Mouse (Mus musculus) MEL (cell line): ENCODE measurements around the gene Rora. TPM values are rescaled to one million over a fixed set of nuclear protein-coding genes. Genes with fewer than 3 reads are reported as not detected.

Experiments used
- DNase-seq: peaks from one replicate; pipeline ENCODE4 v3.0.0; 2011; ENCODE audit warnings: low read depth, low spot score
- H3K27ac ChIP-seq: 2 replicates; pipeline ENCODE4 v1.5.1; 2012; ENCODE audit warnings: low read depth, mild to moderate bottlenecking, control low read depth, low read length, moderate library complexity; ENCODE audit not compliant: control insufficient read depth
- H3K27me3 ChIP-seq, 2 experiments: fragments of 150-350 bp in 1 of 2; sonication (generic) in 1 of 2; 2 replicates each; pipeline ENCODE4 v1.6.1; 2012; ENCODE audit warnings: low read length in 2 of 2, mild to moderate bottlenecking in 2 of 2, improper control_type of control experiment in 1 of 2, moderate library complexity in 1 of 2; ENCODE audit not compliant: insufficient read depth in 2 of 2, control insufficient read depth in 1 of 2
- H3K36me3 ChIP-seq, 2 experiments: 2 replicates each; pipeline ENCODE4 v1.6.1; 2012 to 2014; ENCODE audit warnings: low read length in 2 of 2, improper control_type of control experiment in 1 of 2, inconsistent platforms in 1 of 2, mild to moderate bottlenecking in 1 of 2; ENCODE audit not compliant: insufficient read depth in 2 of 2, control insufficient read depth in 1 of 2
- H3K4me1 ChIP-seq, 2 experiments: fragments of 150-350 bp in 1 of 2; sonication (generic) in 1 of 2; 2 replicates each; pipeline ENCODE4 v1.6.1; 2012; ENCODE audit warnings: low read length in 2 of 2, improper control_type of control experiment in 1 of 2, mild to moderate bottlenecking in 1 of 2; ENCODE audit not compliant: insufficient read depth in 2 of 2, control insufficient read depth in 1 of 2
- H3K4me3 ChIP-seq, 2 experiments: fragments of 150-350 bp in 1 of 2; sonication (generic) in 1 of 2; 2 replicates each; pipeline ENCODE4 v1.5.1; 2012; ENCODE audit warnings: low read depth in 2 of 2, low read length in 2 of 2, mild to moderate bottlenecking in 2 of 2, moderate library complexity in 2 of 2, control low read depth in 1 of 2, improper control_type of control experiment in 1 of 2; ENCODE audit not compliant: control insufficient read depth in 1 of 2, insufficient read depth in 1 of 2
- H3K79me2 ChIP-seq: 2 replicates; pipeline ENCODE4 v1.6.1; 2012; ENCODE audit warnings: mild to moderate bottlenecking, low read length, moderate library complexity; ENCODE audit not compliant: control insufficient read depth, poor library complexity, insufficient read depth
- H3K9ac ChIP-seq: 2 replicates; pipeline ENCODE4 v1.6.1; 2012; ENCODE audit warnings: low read depth, mild to moderate bottlenecking, control low read depth, low read length, moderate library complexity; ENCODE audit not compliant: control insufficient read depth, poor library complexity, severe bottlenecking
- H3K9me3 ChIP-seq: fragments of 150-350 bp; sonication (generic); replicated peaks from 2 replicates; pipeline ENCODE4 v1.6.1; 2012; ENCODE audit warnings: mild to moderate bottlenecking, low read length, improper control_type of control experiment, moderate library complexity; ENCODE audit not compliant: insufficient read depth
- CHD1 ChIP-seq: IDR thresholded peaks from 2 replicates; pipeline ENCODE4 v1.6.1; 2012; ENCODE audit warnings: low read depth, mild to moderate bottlenecking, inconsistent platforms, low read length, improper control_type of control experiment
- CHD2 ChIP-seq: IDR thresholded peaks from 2 replicates; pipeline ENCODE4 v1.6.1; 2011; ENCODE audit warnings: low read length, improper control_type of control experiment
- CTCF ChIP-seq, 3 experiments: IDR thresholded peaks in 2 of 3; conservative IDR thresholded peaks in 1 of 3; 2 replicates each; pipeline ENCODE4 v1.5.1; 2011 to 2012; ENCODE audit warnings: low read length in 3 of 3, low read depth in 2 of 3, mild to moderate bottlenecking in 2 of 3, improper control_type of control experiment in 1 of 3, inconsistent platforms in 1 of 3, mixed read lengths in 1 of 3, moderate library complexity in 1 of 3; ENCODE audit not compliant: control insufficient read depth in 1 of 3, insufficient read depth in 1 of 3, poor library complexity in 1 of 3, severe bottlenecking in 1 of 3
- E2F4 ChIP-seq: IDR thresholded peaks from 2 replicates; pipeline ENCODE4 v1.6.1; 2011; ENCODE audit warnings: low read depth, low read length, improper control_type of control experiment, borderline replicate concordance
- ELF1 ChIP-seq: IDR thresholded peaks from 2 replicates; pipeline ENCODE4 v1.6.1; 2014; ENCODE audit warnings: low read depth, mild to moderate bottlenecking, inconsistent platforms, low read length, improper control_type of control experiment, moderate library complexity
- EP300 ChIP-seq, 2 experiments: IDR thresholded peaks; 2 replicates each; pipeline ENCODE4 v1.6.1; 2011; ENCODE audit warnings: improper control_type of control experiment in 2 of 2, low read length in 2 of 2, low read depth in 1 of 2, mild to moderate bottlenecking in 1 of 2
- ETS1 ChIP-seq: IDR thresholded peaks from 2 replicates; pipeline ENCODE4 v1.6.1; 2012; ENCODE audit warnings: low read depth, mild to moderate bottlenecking, inconsistent platforms, low read length, improper control_type of control experiment, moderate library complexity
- GATA1 ChIP-seq: IDR thresholded peaks from 2 replicates; pipeline ENCODE4 v1.6.1; 2011; ENCODE audit warnings: low read depth, low read length, improper control_type of control experiment
- HCFC1 ChIP-seq: IDR thresholded peaks from 2 replicates; pipeline ENCODE4 v1.6.1; 2012; ENCODE audit warnings: low read depth, mild to moderate bottlenecking, inconsistent platforms, low read length, improper control_type of control experiment, moderate library complexity
- JUND ChIP-seq: IDR thresholded peaks from 2 replicates; pipeline ENCODE4 v1.6.1; 2011; ENCODE audit warnings: low read depth, mild to moderate bottlenecking, improper control_type of control experiment, low read length
- KAT2A ChIP-seq: conservative IDR thresholded peaks from 2 replicates; pipeline ENCODE4 v1.6.1; 2012; ENCODE audit warnings: low read depth, low read length, improper control_type of control experiment, inconsistent platforms
- MAFK ChIP-seq: IDR thresholded peaks from 2 replicates; pipeline ENCODE4 v1.6.1; 2011; ENCODE audit warnings: low read depth, mild to moderate bottlenecking, low read length, improper control_type of control experiment, borderline replicate concordance
- MAX ChIP-seq: IDR thresholded peaks from 2 replicates; pipeline ENCODE4 v1.6.1; 2011; ENCODE audit warnings: low read length, improper control_type of control experiment
- MEF2A ChIP-seq: IDR thresholded peaks from 2 replicates; pipeline ENCODE4 v1.6.1; 2014; ENCODE audit warnings: low read depth, mild to moderate bottlenecking, inconsistent platforms, low read length, improper control_type of control experiment; ENCODE audit not compliant: poor library complexity, insufficient replicate concordance, severe bottlenecking; ENCODE audit errors: extremely low read depth
- MXI1 ChIP-seq: IDR thresholded peaks from 2 replicates; pipeline ENCODE4 v1.6.1; 2011; ENCODE audit warnings: mild to moderate bottlenecking, low read depth, low read length, improper control_type of control experiment
- MYC ChIP-seq: IDR thresholded peaks from 2 replicates; pipeline ENCODE4 v1.6.1; 2011; ENCODE audit warnings: low read depth, mild to moderate bottlenecking, low read length, improper control_type of control experiment, moderate library complexity
- POLR2AphosphoS5 ChIP-seq: IDR thresholded peaks from 2 replicates; pipeline ENCODE4 v1.6.1; 2012; ENCODE audit warnings: low read depth, borderline replicate concordance, mild to moderate bottlenecking, inconsistent platforms, low read length, moderate library complexity, mixed read lengths
- RAD21 ChIP-seq: IDR thresholded peaks from 2 replicates; pipeline ENCODE4 v1.6.1; 2011; ENCODE audit warnings: mild to moderate bottlenecking, low read depth, low read length, improper control_type of control experiment
- SIN3A ChIP-seq: IDR thresholded peaks from 2 replicates; pipeline ENCODE4 v1.6.1; 2012; ENCODE audit warnings: low read length, improper control_type of control experiment, inconsistent platforms
- SMC3 ChIP-seq: IDR thresholded peaks from 2 replicates; pipeline ENCODE4 v1.6.1; 2011; ENCODE audit warnings: low read depth, low read length, improper control_type of control experiment
- TAL1 ChIP-seq: IDR thresholded peaks from 2 replicates; pipeline ENCODE4 v1.6.1; 2012; ENCODE audit warnings: mild to moderate bottlenecking, inconsistent platforms, low read length, moderate library complexity, mixed read lengths
- TBP ChIP-seq: IDR thresholded peaks from 2 replicates; pipeline ENCODE4 v1.8.0; 2011; ENCODE audit warnings: low read depth, low read length, improper control_type of control experiment
- UBTF ChIP-seq: IDR thresholded peaks from 2 replicates; pipeline ENCODE4 v1.6.1; 2012; ENCODE audit warnings: low read depth, mild to moderate bottlenecking, inconsistent platforms, low read length, improper control_type of control experiment, moderate library complexity, borderline replicate concordance; ENCODE audit not compliant: insufficient read depth
- USF1 ChIP-seq: IDR thresholded peaks from 2 replicates; pipeline ENCODE4 v1.6.1; 2014; ENCODE audit warnings: low read depth, mild to moderate bottlenecking, inconsistent platforms, low read length, improper control_type of control experiment, moderate library complexity
- USF2 ChIP-seq, 2 experiments: IDR thresholded peaks; 2 replicates each; pipeline ENCODE4 v1.6.1; 2011 to 2012; ENCODE audit warnings: improper control_type of control experiment in 2 of 2, low read length in 2 of 2, borderline replicate concordance in 1 of 2, inconsistent platforms in 1 of 2, low read depth in 1 of 2, mild to moderate bottlenecking in 1 of 2; ENCODE audit not compliant: insufficient read depth in 1 of 2
- ZC3H11A ChIP-seq: IDR thresholded peaks from 2 replicates; pipeline ENCODE4 v1.6.1; 2012; ENCODE audit warnings: low read depth, mild to moderate bottlenecking, inconsistent platforms, low read length, improper control_type of control experiment
- ZKSCAN1 ChIP-seq: IDR thresholded peaks from 2 replicates; pipeline ENCODE4 v1.6.1; 2012; ENCODE audit warnings: low read depth, mild to moderate bottlenecking, inconsistent platforms, low read length, improper control_type of control experiment, moderate library complexity
- ZNF384 ChIP-seq: IDR thresholded peaks from 2 replicates; pipeline ENCODE4 v1.6.1; 2012; ENCODE audit warnings: low read depth, mild to moderate bottlenecking, inconsistent platforms, low read length, improper control_type of control experiment
- polyA plus RNA-seq, 2 experiments: library from polyadenylated mRNA; stranded (reverse) in 1 of 2; unstranded in 1 of 2; fragments of >175 nt in 1 of 2; fragments of >200 nt in 1 of 2; gene quantifications; 2 replicates each; pipeline versions ENCODE4 v1.2.1 to v1.2.4; 2012; ENCODE audit warnings: low replicate concordance in 2 of 2, low read depth in 1 of 2; ENCODE audit not compliant: insufficient read length in 2 of 2, insufficient read depth in 1 of 2, missing spikeins in 1 of 2
- total RNA-seq: library from RNA; depleted of rRNA; stranded (reverse); fragments of 300-350 nt; gene quantifications from 2 replicates; pipeline ENCODE4 v1.2.3, GENCODE M21; 2012

Rora gene
- total and polyA plus RNA-seq, 3 experiments, result not detected

DNA sequence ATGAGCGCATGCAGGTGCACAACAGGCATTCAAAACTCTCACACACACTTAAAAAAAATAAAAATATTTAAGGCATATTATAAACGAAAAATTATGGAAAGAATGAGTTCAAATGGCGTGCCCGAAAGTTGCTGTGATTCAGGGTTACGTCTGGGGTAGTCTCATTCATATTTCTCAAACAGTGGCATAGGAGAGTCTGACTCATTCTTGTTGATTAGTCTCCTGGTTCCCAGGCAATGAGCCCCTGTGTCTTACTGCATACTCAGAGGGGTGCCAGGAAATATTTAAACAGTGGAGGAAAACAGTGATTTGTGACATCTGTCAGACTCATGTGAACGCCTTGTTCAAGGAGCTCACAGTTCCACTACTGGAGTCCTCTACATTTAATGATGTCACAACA lies 316.5 kb downstream of the Rora start:
- no peak for DNase-seq
- Histone ChIP-seq H3K79me2 (no peaks in the 10 kb centered on the region), H3K27ac (no peak overlapping the region), H3K9ac (no peak overlapping the region), H3K27me3 (no peaks in the 10 kb centered on the region), H3K4me1 (no peaks in the 10 kb centered on the region), H3K36me3 (no peaks in the 10 kb centered on the region), H3K9me3 (no peaks in the 10 kb centered on the region), H3K4me3 (no peak overlapping the region)
- TF ChIP-seq USF1, result no peak
- no peak for TF ChIP-seq MYC
- no peak for TF ChIP-seq GATA1
- no peak for TF ChIP-seq KAT2A
- no peak for TF ChIP-seq RAD21
- TF ChIP-seq E2F4, result no peak
- TF ChIP-seq ZC3H11A, result no peak
- TF ChIP-seq JUND, result no peak
- no peak for TF ChIP-seq CHD1
- no peak for TF ChIP-seq CHD2
- no peak for TF ChIP-seq ZKSCAN1
- no peak for TF ChIP-seq ELF1
- no peak for TF ChIP-seq HCFC1
- TF ChIP-seq TBP, result no peak
- TF ChIP-seq SMC3, result no peak
- TF ChIP-seq MAFK, result no peak
- TF ChIP-seq UBTF, result no peak
- no peak for TF ChIP-seq POLR2AphosphoS5
- no peak for TF ChIP-seq EP300 (IDR thresholded peaks at IDR 0.05; ENCODE audit: low read depth in 1 of 2, low read length in 2 of 2)

DNA sequence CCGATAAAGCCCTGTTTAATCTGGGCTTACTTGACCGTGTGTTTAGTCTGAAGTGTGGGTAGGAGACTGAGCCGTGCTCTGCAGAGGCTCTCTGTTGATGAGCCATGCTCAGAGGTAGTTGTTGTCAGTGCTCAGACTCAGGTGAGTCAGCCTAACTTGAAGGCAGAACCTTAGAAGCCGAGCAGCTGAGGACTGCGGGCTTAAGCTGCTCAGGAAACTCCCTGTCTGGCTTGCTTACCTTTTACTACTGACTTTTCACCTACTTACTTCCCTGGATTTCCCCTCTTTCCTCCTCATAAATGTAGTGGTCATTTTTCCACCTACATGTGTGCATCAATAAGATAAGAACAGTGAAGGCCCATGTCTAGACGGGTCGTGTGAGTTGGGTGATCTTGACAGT lies 318.7 kb downstream of the Rora start:
- no peak for TF ChIP-seq MAX
- no peak for TF ChIP-seq ETS1
- no peak for TF ChIP-seq SIN3A
- no peak for TF ChIP-seq TAL1
- TF ChIP-seq MEF2A, result no peak
- no peak for TF ChIP-seq UBTF
- TF ChIP-seq ZC3H11A, result no peak
- TF ChIP-seq GATA1, result no peak
- no peak for TF ChIP-seq CHD2
- no peak for TF ChIP-seq ZNF384
- TF ChIP-seq USF2 (IDR thresholded peaks at IDR 0.05; ENCODE audit: borderline replicate concordance in 1 of 2, insufficient read depth in 1 of 2, low read depth in 1 of 2, low read length in 2 of 2), result no peak
- TF ChIP-seq CTCF (IDR thresholded peaks at IDR 0.05 in 2 of 3, conservative IDR thresholded peaks at IDR 0.05 in 1 of 3; ENCODE audit: control insufficient read depth in 1 of 3, insufficient read depth in 1 of 3, low read depth in 2 of 3, low read length in 3 of 3, poor library complexity in 1 of 3, severe bottlenecking in 1 of 3), result no peak
- no peak for TF ChIP-seq MXI1
- TF ChIP-seq ELF1, result no peak
- no peak for TF ChIP-seq KAT2A
- TF ChIP-seq, all 39 proteins: peak for 0
- no peaks in the 10 kb centered on the region for H3K27me3 ChIP-seq
- H3K4me3 ChIP-seq, result no peak overlapping the region
- no peaks in the 10 kb centered on the region for H3K4me1 ChIP-seq
- H3K9me3 ChIP-seq, result no peaks in the 10 kb centered on the region
- no peak overlapping the region for H3K27ac ChIP-seq
- no peaks in the 10 kb centered on the region for H3K79me2 ChIP-seq
- DNase-seq, result no peak
- H3K9ac ChIP-seq, result no peak overlapping the region
- no peaks in the 10 kb centered on the region for H3K36me3 ChIP-seq
